Mouse (Mus musculus) hindlimb bud, embryonic 11.5 days (tissue): ENCODE results near the gene Csf2.

ENCODE experiments used
- DNase-seq: peaks from one replicate; pipeline ENCODE4 v3.0.0-alpha.2; 2012; ENCODE audit warnings: low read depth, low spot score; ENCODE audit errors: extremely low spot score

Csf2 gene

GRCm38 (mm10) chr11:54242494-54242893 is 7.0 kb downstream of the Csf2 start:
- no peak for DNase-seq

GRCm38 (mm10) chr11:54236939-54237338 is 12.5 kb downstream of the Csf2 start:
- no peak for DNase-seq

- DNase-seq, result no peak
These were observed 22.0 kb downstream of the Csf2 start for GRCm38 (mm10) chr11:54227478-54227877.

- DNase-seq, result no peak
These were observed 24.9 kb downstream of the Csf2 start for GRCm38 (mm10) chr11:54224475-54224986.

GRCm38 (mm10) chr11:54223637-54224474 is 25.6 kb downstream of the Csf2 start:
- no peak for DNase-seq

- no peak for DNase-seq
These were observed 29.3 kb downstream of the Csf2 start for GRCm38 (mm10) chr11:54219903-54220740.

- DNase-seq, result no peak
These were observed 30.3 kb downstream of the Csf2 start for GRCm38 (mm10) chr11:54219191-54219590.

GRCm38 (mm10) chr11:54217384-54217783 is 32.1 kb downstream of the Csf2 start:
- no peak for DNase-seq

- DNase-seq, result no peak
These were observed 33.4 kb downstream of the Csf2 start for GRCm38 (mm10) chr11:54216091-54216490.

GRCm38 (mm10) chr11:54214499-54215443 is 34.7 kb downstream of the Csf2 start:
- no peak for DNase-seq

GRCm38 (mm10) chr11:54213631-54214030 is 35.8 kb downstream of the Csf2 start:
- DNase-seq, result no peak

GRCm38 (mm10) chr11:54206993-54207392 is 42.5 kb downstream of the Csf2 start:
- no peak for DNase-seq

- no peak for DNase-seq
These were observed 44.1 kb downstream of the Csf2 start for GRCm38 (mm10) chr11:54205366-54205765.

GRCm38 (mm10) chr11:54204781-54205180 is 44.7 kb downstream of the Csf2 start:
- no peak for DNase-seq

GRCm38 (mm10) chr11:54203162-54203561 is 46.3 kb downstream of the Csf2 start:
- no peak for DNase-seq

GRCm38 (mm10) chr11:54201881-54202685 is 47.4 kb downstream of the Csf2 start:
- DNase-seq, result no peak

- DNase-seq, result no peak
These were observed 48.1 kb downstream of the Csf2 start for GRCm38 (mm10) chr11:54201287-54201773.
